Mouse (Mus musculus): ENCODE results near the gene Pmm1.
"Not testable (repeated sequence)": the region's sequence is repeated elsewhere in the genome, so short reads cannot be mapped to it uniquely, and the experiment has no call there.

Pmm1 gene

GRCm38 (mm10) chr15:81927741-81928140 lies 33.0 kb downstream of the Pmm1 start:
- DNase-seq (ENCODE audit: low read depth) = no peak

DNA sequence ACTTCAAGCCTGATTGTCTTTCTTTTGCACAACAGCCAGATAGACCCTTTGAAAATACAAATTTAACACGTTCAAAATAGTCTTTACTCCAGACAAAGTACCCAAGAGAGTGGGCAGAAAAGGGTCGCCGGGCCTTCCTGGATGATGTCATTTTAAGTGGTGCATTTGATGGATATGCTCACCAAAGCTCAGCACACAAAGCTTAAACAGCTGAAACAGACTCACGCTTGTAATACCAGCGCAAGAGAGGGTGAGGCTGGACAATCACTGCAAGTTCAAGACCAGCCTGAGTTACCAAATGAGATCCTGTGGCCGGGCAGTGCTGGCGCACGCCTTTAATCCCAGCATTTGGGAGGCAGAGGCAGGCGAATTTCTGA lies 34.3 kb downstream of the Pmm1 start:
- DNase-seq (ENCODE audit: low read depth) = no peak

- DNase-seq (ENCODE audit: low read depth) = peak; percentile 100
Observed at GRCm38 (mm10) chr15:81925760-81926445, 34.8 kb downstream of the Pmm1 start, which contains the start of gene Polr3h. TSS of gene Polr3h (minus strand) at chr15:81926240.

DNA sequence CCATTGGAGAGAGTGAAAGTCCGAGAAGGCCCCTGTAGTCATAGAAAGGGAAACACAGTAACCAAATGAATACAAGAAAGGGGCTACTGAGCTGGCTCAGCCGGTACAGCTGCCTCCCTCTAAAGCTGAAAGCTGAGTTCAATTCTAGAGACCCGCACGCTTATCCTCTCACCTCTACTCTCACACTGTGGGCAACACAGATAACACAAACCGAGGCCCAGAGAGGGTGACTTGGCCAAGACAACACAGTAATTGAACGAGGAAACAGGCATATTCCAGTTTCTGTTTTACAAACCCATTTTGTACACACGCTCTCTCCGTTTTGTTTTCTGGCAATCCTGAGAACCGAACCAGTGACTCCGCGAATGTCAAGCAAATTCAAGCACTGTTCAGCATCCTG lies 35.8 kb downstream of the Pmm1 start:
- DNase-seq (ENCODE audit: low read depth) = peak; percentile 34

GRCm38 (mm10) chr15:81921255-81921654 lies 39.5 kb downstream of the Pmm1 start:
- DNase-seq (ENCODE audit: low read depth) = no peak

- no peak for DNase-seq (ENCODE audit: low read depth)
Observed at GRCm38 (mm10) chr15:81920546-81921217, 40.0 kb downstream of the Pmm1 start.

DNA sequence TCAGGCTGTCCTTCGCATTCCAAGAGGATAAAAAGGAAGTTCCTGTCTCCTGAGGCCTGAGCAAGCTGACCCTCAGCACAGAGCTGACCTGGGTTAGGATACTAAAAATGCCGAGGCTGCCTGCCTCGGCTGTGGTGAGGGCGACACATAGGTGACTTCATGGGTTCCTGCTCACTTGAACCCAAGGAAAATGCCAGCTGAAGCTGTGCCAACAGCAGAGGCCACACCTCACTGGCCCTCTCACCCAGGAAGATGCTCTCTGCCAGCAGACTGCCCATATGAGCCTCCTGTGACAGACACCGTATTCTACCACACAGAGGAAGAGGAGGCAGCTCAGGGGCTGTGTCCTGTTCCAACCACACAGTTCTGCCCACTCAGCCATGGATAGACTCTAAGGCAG lies 41.7 kb downstream of the Pmm1 start:
- DNase-seq (ENCODE audit: low read depth) = no peak

- DNase-seq (ENCODE audit: low read depth) = peak; percentile 61
Observed at GRCm38 (mm10) chr15:81917621-81918463, 42.9 kb downstream of the Pmm1 start.

GRCm38 (mm10) chr15:81917201-81917600 lies 43.5 kb downstream of the Pmm1 start:
- no peak for DNase-seq (ENCODE audit: low read depth)

DNA sequence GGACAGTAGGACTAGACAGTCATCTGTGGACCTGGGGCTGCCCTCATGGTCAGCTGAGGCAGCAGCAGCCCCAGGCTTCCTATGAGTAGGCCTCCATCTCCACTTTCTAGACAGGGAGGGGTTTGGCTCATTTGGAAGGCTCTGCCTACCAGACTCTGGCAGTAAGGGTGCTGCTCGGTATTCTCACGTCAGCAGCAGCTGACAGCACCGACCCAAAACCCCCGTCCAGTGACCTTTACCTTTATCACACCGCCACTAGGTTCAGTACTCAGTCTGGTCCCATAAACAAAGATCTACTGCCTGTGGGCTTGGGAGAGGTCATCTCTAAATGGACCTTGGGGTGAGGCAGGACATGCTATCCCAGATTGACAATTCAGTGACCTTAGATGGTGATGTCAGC lies 45.1 kb downstream of the Pmm1 start:
- no peak for DNase-seq (ENCODE audit: low read depth)

DNA sequence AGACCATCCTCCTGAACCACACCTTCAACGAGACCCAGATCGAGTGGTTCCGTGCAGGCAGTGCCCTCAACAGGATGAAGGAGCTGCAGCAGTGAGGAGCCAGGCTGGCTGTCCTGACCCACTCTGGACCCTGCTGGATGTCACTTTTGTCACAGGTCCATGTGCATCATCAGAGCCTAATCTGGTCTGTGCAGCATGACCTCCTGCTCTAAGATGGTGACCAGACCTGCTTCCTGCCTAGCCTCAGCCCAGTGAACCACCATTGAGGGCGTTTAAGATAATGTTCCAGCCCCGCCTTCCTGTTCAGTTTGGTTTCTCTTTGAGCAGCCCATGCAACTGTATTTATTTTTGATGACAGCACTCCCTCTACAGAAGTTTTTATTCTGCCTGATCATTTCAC lies 46.1 kb downstream of the Pmm1 start:
- no peak for DNase-seq (ENCODE audit: low read depth)

- no peak for DNase-seq (ENCODE audit: low read depth)
Observed at GRCm38 (mm10) chr15:81912498-81912897, 48.2 kb downstream of the Pmm1 start.

- DNase-seq (ENCODE audit: low read depth) = not testable (repeated sequence)
Observed at GRCm38 (mm10) chr15:81908767-81909166, 52.0 kb downstream of the Pmm1 start.

- no peak for DNase-seq (ENCODE audit: low read depth)
Observed at GRCm38 (mm10) chr15:81907953-81908352, 52.8 kb downstream of the Pmm1 start.

GRCm38 (mm10) chr15:81904939-81905338 lies 55.8 kb downstream of the Pmm1 start:
- peak; percentile 74 for DNase-seq (ENCODE audit: low read depth)

Measured in c-Kit-positive CD71-negative TER-119-negative erythroid progenitor cells, embryonic 14.5 days (primary cell).